ENCODE assay signal across 8 mouse cellular contexts in genomic region chr11:57801766-57802510, GRCm38 (mm10). TPM values are rescaled to one million over a fixed set of nuclear protein-coding genes. Genes with fewer than 3 reads are reported as not detected.
DNase-seq lines count a peak whose midpoint lies in the region; ATAC-seq and TF ChIP-seq lines count a peak whose summit lies in the region.

No protein-coding gene starts in this region.

- H3K79me2 ChIP-seq in heart, adult 2 months (replicated peaks; ENCODE audit: control insufficient read depth, insufficient read depth, low read length), result no peaks in the 10 kb centered on the region

- peak overlapping the region; percentile 75 for H3K9ac ChIP-seq in heart, adult 2 months (ENCODE audit: low read depth, low read length)
- peak overlapping the region; percentile 84 for H3K9ac ChIP-seq in liver, embryonic 15.5 days
- H3K9ac ChIP-seq in neural tube, embryonic 14.5 days (replicated peaks; ENCODE audit: low read depth, low read length), result peak overlapping the region; percentile 90

- TF ChIP-seq POLR2A in heart, adult 2 months (IDR thresholded peaks at IDR 0.05; ENCODE audit: insufficient read depth, low read depth, low read length), result no peak

- no peaks in the 10 kb centered on the region for H3K27me3 ChIP-seq in megakaryocyte, embryonic 14.5 days (replicated peaks)
- no peaks in the 10 kb centered on the region for H3K27me3 ChIP-seq in heart, adult 2 months (ENCODE audit: control insufficient read depth, insufficient read depth, low read length)
- peaks cover 52% of the 10 kb centered on the region for H3K27me3 ChIP-seq in liver, embryonic 15.5 days
- no peaks in the 10 kb centered on the region for H3K27me3 ChIP-seq in neural tube, embryonic 14.5 days (ENCODE audit: control insufficient read depth, insufficient read depth, low read length)

- peak; percentile 40 for DNase-seq in embryo, embryonic 10.5 days (ENCODE audit: low spot score)
- DNase-seq in heart, adult 2 months, result peak; percentile 80 to 83
- DNase-seq in kidney, adult 18-20 months, result peak; percentile 60
- DNase-seq in thymus, postnatal 25 days, result peak; percentile 67

- peak overlapping the region; percentile 94 for H3K4me3 ChIP-seq in megakaryocyte, embryonic 14.5 days (replicated peaks)
- peak overlapping the region; percentile 84 for H3K4me3 ChIP-seq in heart, adult 2 months
- peak overlapping the region; percentile 85 for H3K4me3 ChIP-seq in liver, embryonic 15.5 days (replicated peaks)
- peak overlapping the region; percentile 98 for H3K4me3 ChIP-seq in neural tube, embryonic 14.5 days (ENCODE audit: low read depth, low read length)

- peak overlapping the region; percentile 99 for H3K4me2 ChIP-seq in liver, embryonic 15.5 days
- peak overlapping the region; percentile 93 for H3K4me2 ChIP-seq in neural tube, embryonic 14.5 days (ENCODE audit: low read depth, low read length)

- no peak for TF ChIP-seq EP300 in heart, adult 2 months (IDR thresholded peaks at IDR 0.05; ENCODE audit: insufficient read depth, low read depth, low read length)

- intact Hi-C loops in heart, adult 2 months (cut with DNase I), result loop anchor here (5.0 to 10.0 kb wide), 3 partner anchors 205 to 523 kb away; partner anchors contain the start of genes Cnot8 and Larp1

- TF ChIP-seq CTCF in heart, adult 2 months (IDR thresholded peaks at IDR 0.05), result peak; percentile 4; the same call in 1 of the 2 replicates

- 1% methylated on average over 80 of the region's 85 CpGs for WGBS in heart, adult 2 months
- under 1% methylated on average over 83 of the region's 85 CpGs for WGBS in liver, embryonic 15.5 days (ENCODE audit: insufficient replicate concordance)
- 0% methylated on average over 65 of the region's 85 CpGs for WGBS in neural tube, embryonic 14.5 days

- no peaks in the 10 kb centered on the region for H3K9me3 ChIP-seq in megakaryocyte, embryonic 14.5 days
- no peaks in the 10 kb centered on the region for H3K9me3 ChIP-seq in liver, embryonic 15.5 days (replicated peaks)
- H3K9me3 ChIP-seq in neural tube, embryonic 14.5 days (ENCODE audit: control insufficient read depth, low read length), result no peaks in the 10 kb centered on the region

- peak overlapping the region; percentile 80 for H3K27ac ChIP-seq in heart, adult 2 months
- 0 out of 2 replicates have a peak overlapping the region, but pooled peaks have one; percentile 16 for H3K27ac ChIP-seq in liver, embryonic 15.5 days (replicated peaks)
- peak overlapping the region; percentile 55 for H3K27ac ChIP-seq in neural tube, embryonic 14.5 days (ENCODE audit: low read depth, low read length)

- peaks cover 24% of the 10 kb centered on the region for H3K36me3 ChIP-seq in megakaryocyte, embryonic 14.5 days (replicated peaks; ENCODE audit: low read length)
- no peaks in the 10 kb centered on the region for H3K36me3 ChIP-seq in heart, adult 2 months (ENCODE audit: control insufficient read depth, insufficient read depth, low read length)
- no peaks in the 10 kb centered on the region for H3K36me3 ChIP-seq in liver, embryonic 15.5 days (replicated peaks)
- no peaks in the 10 kb centered on the region for H3K36me3 ChIP-seq in neural tube, embryonic 14.5 days (ENCODE audit: control insufficient read depth, insufficient read depth, low read length)

- peaks cover 70% of the 10 kb centered on the region for H3K4me1 ChIP-seq in megakaryocyte, embryonic 14.5 days
- H3K4me1 ChIP-seq in heart, adult 2 months (ENCODE audit: control insufficient read depth, insufficient read depth, low read length), result 0 out of 2 replicates have a peak, but pooled peaks cover 6% of the 10 kb centered on the region
- H3K4me1 ChIP-seq in liver, embryonic 15.5 days (replicated peaks), result peaks cover 33% of the 10 kb centered on the region
- H3K4me1 ChIP-seq in neural tube, embryonic 14.5 days (ENCODE audit: control insufficient read depth, insufficient read depth, low read length), result peaks cover 27% of the 10 kb centered on the region

- ATAC-seq in megakaryocyte, adult 5-6 weeks (ENCODE audit: poor library complexity, severe bottlenecking), result no peak; the same call in 1 of the 2 replicates
- peak; percentile 40 for ATAC-seq in liver, embryonic 15.5 days (ENCODE audit: insufficient read depth)
- peak; percentile 66 for ATAC-seq in neural tube, embryonic 14.5 days (ENCODE audit: low read depth)

RNA-seq across cellular contexts. Expression of gene Sap30l, which starts 0.5 kb away (rescaled TPM):
- 87.1 and 100 TPM in 2 replicates for polyA plus RNA-seq in megakaryocyte, embryonic 14.5 days (2012; ENCODE audit: insufficient read depth, low replicate concordance)
- 23.2 and 25.0 TPM in 2 replicates for total RNA-seq in megakaryocyte, adult 5-6 weeks (2015)
- 17.1 and 18.6 TPM in 2 replicates for total RNA-seq in megakaryocyte, adult 5-6 weeks (2017)
- total RNA-seq in heart, adult 2 months (2021), result 10 to 100 TPM; 43.2 to 49.2 TPM
- polyA plus RNA-seq in heart, adult 2 months (2012; rRNA removed), result 18.8 and 21.2 TPM in 2 replicates
- 2.8 and 3.1 TPM in 2 replicates for polyA plus RNA-seq in liver, embryonic 15.5 days (2015; fragmentation: Nextera tagmentation; extraction: Ambion mirVana)
- 11.7 and 15.8 TPM in 2 replicates for polyA plus RNA-seq in neural tube, embryonic 14.5 days (2014; fragmentation: Nextera tagmentation; extraction: Ambion mirVana)

RNA-seq across cellular contexts. Expression of gene Hand1, which starts 30.7 kb away (rescaled TPM):
- not detected in 2 replicates for polyA plus RNA-seq in megakaryocyte, embryonic 14.5 days (2012; ENCODE audit: insufficient read depth, low replicate concordance)
- total RNA-seq in megakaryocyte, adult 5-6 weeks (2015), result not detected in 2 replicates
- total RNA-seq in megakaryocyte, adult 5-6 weeks (2017), result not detected in 2 replicates
- not detected for total RNA-seq in heart, adult 2 months (2021)
- not detected in 2 replicates for polyA plus RNA-seq in heart, adult 2 months (2012; rRNA removed)
- polyA plus RNA-seq in liver, embryonic 15.5 days (2015; fragmentation: Nextera tagmentation; extraction: Ambion mirVana), result 0.06 and 0.14 TPM in 2 replicates
- polyA plus RNA-seq in neural tube, embryonic 14.5 days (2014; fragmentation: Nextera tagmentation; extraction: Ambion mirVana), result 0.11 and 0.14 TPM in 2 replicates

Comparison
In these comparisons a context has a peak if more than half of its experiments do, and no peak if none do; other contexts are left out.
1. H3K27ac ChIP-seq: peak in every context shown above with its lines; median percentile 80 in heart, adult 2 months; 55 in neural tube, embryonic 14.5 days; 16 in liver, embryonic 15.5 days.